Mouse (Mus musculus) liver, embryonic 13.5 days (tissue): Measurements from ENCODE around the gene Fam83d. TPM values are rescaled to one million over a fixed set of nuclear protein-coding genes. Genes with fewer than 3 reads are reported as not detected.
"Not testable (repeated sequence)": the region's sequence is repeated elsewhere in the genome, so short reads cannot be mapped to it uniquely, and the experiment has no call there.

ENCODE experiments used
- ATAC-seq: fragments of 200-750 bp; cut with Nextera tagmentation; 2 replicates; pipeline ENCODE4 v1.8.0; 2017; ENCODE audit warnings: low read depth, mild to moderate bottlenecking, moderate number of reproducible peaks, moderate library complexity
- DNase-seq: peaks from one replicate; pipeline ENCODE4 v3.0.0; 2022
- H3K27ac ChIP-seq: fragments of 300-500 bp; sonication (generic); 2 replicates; pipeline ENCODE4 v1.5.1; 2015; ENCODE audit warnings: moderate library complexity, mild to moderate bottlenecking, inconsistent platforms
- H3K27me3 ChIP-seq: fragments of 300-500 bp; sonication (generic); 2 replicates; pipeline ENCODE4 v1.6.1; 2015; ENCODE audit warnings: mild to moderate bottlenecking, inconsistent platforms
- H3K36me3 ChIP-seq: fragments of 300-500 bp; sonication (generic); 2 replicates; pipeline ENCODE4 v1.6.1; 2015; ENCODE audit warnings: mild to moderate bottlenecking, inconsistent platforms
- H3K4me1 ChIP-seq: fragments of 300-500 bp; sonication (generic); replicated peaks from 2 replicates; pipeline ENCODE4 v1.6.1; 2015; ENCODE audit warnings: inconsistent platforms
- H3K4me2 ChIP-seq: fragments of 300-500 bp; sonication (generic); 2 replicates; pipeline ENCODE4 v1.6.1; 2015; ENCODE audit warnings: inconsistent platforms, mild to moderate bottlenecking, moderate library complexity
- H3K4me3 ChIP-seq: fragments of 300-500 bp; sonication (generic); replicated peaks from 2 replicates; pipeline ENCODE4 v1.5.1; 2015; ENCODE audit warnings: mild to moderate bottlenecking, inconsistent platforms
- H3K9ac ChIP-seq: fragments of 300-500 bp; sonication (generic); 2 replicates; pipeline ENCODE4 v1.6.1; 2015; ENCODE audit warnings: mild to moderate bottlenecking, inconsistent platforms
- H3K9me3 ChIP-seq: fragments of 300-500 bp; sonication (generic); replicated peaks from 2 replicates; pipeline ENCODE4 v1.6.1; 2016; ENCODE audit warnings: inconsistent platforms
- WGBS: fragments of 180-500 bp; shearing (Covaris S2); methylation state at CpG from one replicate; pipeline ENCODE4 v1.1.7; 2015; ENCODE audit not compliant: insufficient replicate concordance; 5-methylcytosine and 5-hydroxymethylcytosine counted together
- polyA plus RNA-seq: library from polyadenylated mRNA; unstranded; fragments of >200 nt; fragmentation: Nextera tagmentation; extraction: Ambion mirVana; gene quantifications from 2 replicates; pipeline ENCODE4 v1.2.1, GENCODE M21; 2015

Fam83d gene
- polyA plus RNA-seq, 1 experiment from 2014 or later: 15.7 TPM

- ATAC-seq (no peak), DNase-seq (no peak)
- no peak overlapping the region for H3K4me3 ChIP-seq
- H3K9me3 ChIP-seq: no peaks in the 10 kb centered on the region
- 58% methylated on average over 4 of the region's 4 CpGs for WGBS
- H3K36me3 ChIP-seq: no peaks in the 10 kb centered on the region
- no peak overlapping the region for H3K9ac ChIP-seq
- no peaks in the 10 kb centered on the region for H3K4me1 ChIP-seq
- H3K27me3 ChIP-seq: no peaks in the 10 kb centered on the region
- no peak overlapping the region for H3K27ac ChIP-seq
- no peak overlapping the region for H3K4me2 ChIP-seq
Observed at GRCm38 (mm10) chr2:158733136-158733535, 34.8 kb upstream of the Fam83d start.

GRCm38 (mm10) chr2:158733914-158734313, 34.0 kb upstream of the Fam83d start:
- H3K4me3 ChIP-seq: no peak overlapping the region
- WGBS: 67% methylated on average over 6 of the region's 6 CpGs
- no peak overlapping the region for H3K4me2 ChIP-seq
- ATAC-seq (no peak), DNase-seq (no peak)
- H3K27me3 ChIP-seq: no peaks in the 10 kb centered on the region
- no peaks in the 10 kb centered on the region for H3K4me1 ChIP-seq
- no peak overlapping the region for H3K27ac ChIP-seq
- no peaks in the 10 kb centered on the region for H3K36me3 ChIP-seq
- H3K9ac ChIP-seq: no peak overlapping the region
- no peaks in the 10 kb centered on the region for H3K9me3 ChIP-seq

- H3K4me2 ChIP-seq: no peak overlapping the region
- no peaks in the 10 kb centered on the region for H3K36me3 ChIP-seq
- H3K4me1 ChIP-seq: no peaks in the 10 kb centered on the region
- no peak for ATAC-seq
- WGBS: 67% methylated on average over 7 of the region's 7 CpGs
- no peak overlapping the region for H3K4me3 ChIP-seq
- H3K9me3 ChIP-seq: no peaks in the 10 kb centered on the region
- H3K9ac ChIP-seq: no peak overlapping the region
- H3K27me3 ChIP-seq: no peaks in the 10 kb centered on the region
- DNase-seq: no peak
- H3K27ac ChIP-seq: no peak overlapping the region
Observed at GRCm38 (mm10) chr2:158734500-158735152, 33.3 kb upstream of the Fam83d start.

DNA sequence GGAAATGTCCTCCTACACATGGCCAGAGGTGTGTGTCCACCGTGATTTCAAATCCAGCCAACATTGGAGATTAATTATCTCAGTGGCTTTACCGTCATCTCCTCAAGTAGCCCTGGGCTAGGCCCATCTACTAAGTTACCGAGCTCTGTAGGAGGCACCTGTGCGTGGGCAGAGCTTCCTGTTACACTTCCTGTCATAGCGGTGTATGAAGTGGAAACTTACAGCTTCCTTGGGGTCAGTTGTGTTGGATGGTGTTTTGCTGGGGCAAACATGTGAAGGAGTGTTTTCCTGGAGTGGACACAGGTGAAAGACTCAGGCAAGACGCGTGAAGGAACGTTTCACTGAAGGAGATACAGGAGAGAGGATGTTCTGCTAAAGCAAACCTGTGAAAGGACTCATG, 32.6 kb upstream of the Fam83d start:
- WGBS: 50% methylated on average over 8 of the region's 8 CpGs
- Histone ChIP-seq H3K4me1 (no peaks in the 10 kb centered on the region), H3K36me3 (no peaks in the 10 kb centered on the region), H3K27ac (no peak overlapping the region), H3K9ac (no peak overlapping the region), H3K4me3 (no peak overlapping the region), H3K27me3 (no peaks in the 10 kb centered on the region), H3K4me2 (no peak overlapping the region), H3K9me3 (no peaks in the 10 kb centered on the region)
- DNase-seq (no peak), ATAC-seq (no peak)

- not testable (repeated sequence) for ATAC-seq, DNase-seq, H3K9ac ChIP-seq, H3K9me3 ChIP-seq, H3K27me3 ChIP-seq, H3K4me3 ChIP-seq, H3K4me2 ChIP-seq, H3K27ac ChIP-seq, H3K4me1 ChIP-seq, H3K36me3 ChIP-seq
- 71% methylated on average over 4 of the region's 4 CpGs for WGBS
Observed at GRCm38 (mm10) chr2:158736247-158736646, 31.6 kb upstream of the Fam83d start.

DNA sequence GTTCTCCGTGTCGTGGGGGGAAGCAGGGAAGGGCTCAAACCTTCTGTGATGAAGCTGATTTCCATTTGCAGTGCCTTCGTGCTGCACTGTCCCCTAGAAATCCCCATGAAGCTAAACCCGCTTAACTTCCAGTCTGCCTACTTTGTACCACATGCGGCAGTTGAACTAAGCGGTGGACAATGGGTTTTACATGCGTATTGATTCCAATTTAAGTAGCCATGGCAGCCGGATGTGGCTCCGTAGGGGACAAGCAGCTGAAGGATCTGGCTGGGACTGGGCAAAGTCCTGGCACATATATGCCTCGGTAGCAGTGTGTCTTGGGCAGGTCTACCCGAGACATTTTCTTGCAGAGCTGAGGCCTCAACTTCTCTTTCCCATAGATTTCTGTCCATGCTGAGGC, 29.3 kb upstream of the Fam83d start:
- no peak overlapping the region for H3K4me3 ChIP-seq
- no peaks in the 10 kb centered on the region for H3K36me3 ChIP-seq
- no peak overlapping the region for H3K4me2 ChIP-seq
- H3K4me1 ChIP-seq: no peaks in the 10 kb centered on the region
- ATAC-seq (no peak), DNase-seq (no peak)
- WGBS: 71% methylated on average over 11 of the region's 11 CpGs
- H3K9me3 ChIP-seq: no peaks in the 10 kb centered on the region
- no peaks in the 10 kb centered on the region for H3K27me3 ChIP-seq
- no peak overlapping the region for H3K9ac ChIP-seq
- H3K27ac ChIP-seq: no peak overlapping the region

DNA sequence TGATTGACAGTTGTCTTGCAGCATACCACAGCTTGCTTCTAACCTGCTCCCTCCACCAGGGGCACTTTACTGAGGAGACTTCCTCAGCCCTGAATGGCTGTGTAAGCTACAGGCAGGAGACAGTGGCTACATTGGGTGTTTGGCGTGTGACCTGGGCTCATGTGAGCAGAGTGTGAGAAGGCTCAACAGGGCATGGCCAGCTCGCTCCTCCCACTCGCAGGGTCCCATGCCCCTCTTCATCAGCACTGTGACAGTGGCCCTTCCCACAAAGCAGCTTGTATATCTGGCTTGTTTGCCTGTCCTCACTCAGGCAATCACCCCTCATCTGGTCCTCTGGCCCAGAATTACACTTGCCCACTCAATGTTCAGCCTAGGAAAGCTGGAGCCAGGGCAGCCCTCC, 28.8 kb upstream of the Fam83d start:
- Histone ChIP-seq H3K4me1 (no peaks in the 10 kb centered on the region), H3K9me3 (no peaks in the 10 kb centered on the region), H3K27ac (no peak overlapping the region), H3K4me2 (no peak overlapping the region), H3K9ac (no peak overlapping the region), H3K36me3 (no peaks in the 10 kb centered on the region), H3K4me3 (no peak overlapping the region), H3K27me3 (no peaks in the 10 kb centered on the region)
- DNase-seq: no peak
- 63% methylated on average over 3 of the region's 3 CpGs for WGBS
- no peak for ATAC-seq

- H3K27me3 ChIP-seq: no peaks in the 10 kb centered on the region
- no peak overlapping the region for H3K4me2 ChIP-seq
- no peak overlapping the region for H3K9ac ChIP-seq
- DNase-seq: no peak
- ATAC-seq: no peak
- no peak overlapping the region for H3K4me3 ChIP-seq
- no peak overlapping the region for H3K27ac ChIP-seq
- no peaks in the 10 kb centered on the region for H3K4me1 ChIP-seq
- no peaks in the 10 kb centered on the region for H3K36me3 ChIP-seq
- 69% methylated on average over 9 of the region's 9 CpGs for WGBS
- H3K9me3 ChIP-seq: no peaks in the 10 kb centered on the region
Observed at GRCm38 (mm10) chr2:158741011-158741501, 26.8 kb upstream of the Fam83d start.

GRCm38 (mm10) chr2:158742431-158742830, 25.5 kb upstream of the Fam83d start:
- H3K4me2 ChIP-seq: no peak overlapping the region
- H3K27me3 ChIP-seq: no peaks in the 10 kb centered on the region
- no peaks in the 10 kb centered on the region for H3K36me3 ChIP-seq
- ATAC-seq (no peak), DNase-seq (no peak)
- no peaks in the 10 kb centered on the region for H3K9me3 ChIP-seq
- H3K9ac ChIP-seq: no peak overlapping the region
- H3K4me3 ChIP-seq: no peak overlapping the region
- no peaks in the 10 kb centered on the region for H3K4me1 ChIP-seq
- 57% methylated on average over 5 of the region's 5 CpGs for WGBS
- H3K27ac ChIP-seq: no peak overlapping the region

GRCm38 (mm10) chr2:158743518-158744141, 24.3 kb upstream of the Fam83d start:
- no peak for DNase-seq
- Histone ChIP-seq H3K36me3 (no peaks in the 10 kb centered on the region), H3K4me3 (no peak overlapping the region), H3K9me3 (no peaks in the 10 kb centered on the region), H3K27ac (no peak overlapping the region), H3K4me1 (no peaks in the 10 kb centered on the region), H3K4me2 (no peak overlapping the region), H3K9ac (no peak overlapping the region), H3K27me3 (no peaks in the 10 kb centered on the region)
- no peak for ATAC-seq
- 71% methylated on average over 11 of the region's 11 CpGs for WGBS

DNA sequence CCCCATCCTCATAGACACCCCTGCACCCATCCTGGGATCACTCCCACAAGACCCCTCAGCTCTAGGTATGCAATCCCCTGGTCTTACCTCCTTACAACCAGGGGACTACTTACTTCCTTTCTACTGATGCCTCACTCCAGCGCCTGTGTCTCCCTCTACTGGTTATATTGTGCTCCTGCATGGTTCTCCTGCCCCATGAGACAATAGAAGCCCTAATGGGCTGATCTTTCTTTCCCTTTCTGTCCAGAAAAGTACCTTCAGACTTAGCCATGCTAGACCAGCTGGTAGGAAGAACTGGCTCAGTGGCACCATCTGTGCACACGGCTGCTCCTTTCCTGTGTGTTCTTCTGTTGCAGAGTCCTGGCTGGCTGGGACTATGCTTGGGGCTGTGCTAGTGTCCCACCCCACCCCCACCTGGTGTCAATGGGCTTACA, 22.8 kb upstream of the Fam83d start:
- Histone ChIP-seq H3K4me1 (no peaks in the 10 kb centered on the region), H3K9ac (no peak overlapping the region), H3K4me2 (no peak overlapping the region), H3K27me3 (no peaks in the 10 kb centered on the region), H3K9me3 (no peaks in the 10 kb centered on the region), H3K27ac (no peak overlapping the region), H3K4me3 (no peak overlapping the region), H3K36me3 (no peaks in the 10 kb centered on the region)
- ATAC-seq (0 out of 2 replicates have a peak, but pooled peaks have one; percentile 10), DNase-seq (no peak)
- 13% methylated on average over 2 of the region's 2 CpGs for WGBS

GRCm38 (mm10) chr2:158746164-158746563, 21.7 kb upstream of the Fam83d start:
- Histone ChIP-seq H3K9me3 (no peaks in the 10 kb centered on the region), H3K27me3 (no peaks in the 10 kb centered on the region), H3K4me2 (no peak overlapping the region), H3K27ac (no peak overlapping the region), H3K36me3 (no peaks in the 10 kb centered on the region), H3K4me3 (no peak overlapping the region), H3K9ac (no peak overlapping the region), H3K4me1 (no peaks in the 10 kb centered on the region)
- DNase-seq: no peak
- WGBS: 55% methylated on average over 11 of the region's 11 CpGs
- no peak for ATAC-seq
